Mouse (Mus musculus): ENCODE measurements around the gene Dscam.

Gene Dscam

DNA sequence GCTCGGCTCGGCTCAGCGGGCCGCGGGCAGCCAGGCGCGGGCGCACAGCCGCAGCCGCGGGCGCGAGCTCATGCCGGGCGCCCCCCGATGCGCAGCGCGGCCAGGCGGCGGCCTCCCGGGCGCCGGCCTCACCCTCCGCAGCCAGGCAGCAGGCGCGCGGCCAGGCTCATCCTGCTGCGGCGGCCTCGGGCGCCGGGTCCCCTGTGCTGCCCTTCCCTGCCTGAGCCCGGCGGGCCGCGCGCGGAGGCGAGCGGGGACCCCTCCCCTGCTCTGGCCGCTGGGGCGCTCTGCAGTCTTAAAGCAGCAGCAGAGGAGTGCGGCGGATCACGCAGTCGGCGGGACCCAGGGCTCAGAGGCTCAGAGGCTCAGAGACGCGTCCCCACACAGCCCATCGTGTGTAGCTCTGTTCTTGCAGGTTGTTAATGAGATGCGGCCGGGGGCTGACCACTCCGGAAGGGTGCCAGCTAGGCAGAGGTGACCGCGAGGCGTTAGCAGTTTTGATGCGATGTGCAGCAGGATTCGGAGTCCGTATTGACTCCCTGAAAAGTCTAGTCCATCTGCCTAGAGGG is at the start of gene Dscam:
Gene Dscam, minus strand, starts transcription at position 240 of the 569 bp plus-strand sequence.
- in situ Hi-C loops (cut with MboI, MseI), result no loop called here

DNA sequence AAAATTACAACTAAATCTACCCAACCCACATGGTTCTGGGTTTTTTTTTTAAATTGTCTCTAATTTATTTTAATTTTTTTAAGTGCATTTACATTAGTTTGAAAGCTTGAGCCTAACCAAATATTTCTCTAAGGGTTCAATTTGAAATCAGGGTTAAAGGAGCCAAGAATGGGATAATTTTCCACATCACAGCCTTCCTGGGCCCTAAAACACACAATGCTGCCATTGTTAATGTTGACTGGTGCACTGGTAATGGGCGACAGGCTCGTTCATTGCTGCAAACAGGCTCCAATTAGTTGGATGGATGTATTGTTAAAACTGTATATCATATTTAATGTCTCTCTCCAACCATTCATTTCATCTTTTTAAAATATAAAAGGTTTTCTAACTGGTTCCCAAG is 48.8 kb upstream of the Dscam start:
- in situ Hi-C loops (cut with MboI, MseI), result no loop called here

DNA sequence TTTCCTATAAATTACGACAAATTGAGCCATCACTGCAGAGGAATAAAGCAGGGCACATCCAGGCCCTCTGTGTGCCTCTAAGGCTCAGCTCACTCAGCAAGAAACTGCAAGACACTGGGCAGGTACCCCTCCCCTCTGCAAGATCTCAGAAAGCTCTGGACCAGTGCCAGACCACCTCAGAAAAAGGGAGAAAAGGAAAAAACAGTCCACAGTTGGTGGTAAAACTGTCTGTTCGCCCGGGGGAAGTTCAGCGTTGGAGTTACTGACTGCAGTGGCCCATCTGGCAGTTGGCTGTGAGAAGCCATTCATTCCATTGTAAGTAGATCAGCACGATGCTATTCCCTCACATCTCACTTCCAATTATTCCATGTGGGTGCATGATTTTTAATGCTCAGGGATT is 39.4 kb upstream of the Dscam start:
- in situ Hi-C loops (cut with MboI, MseI), result no loop called here

- in situ Hi-C loops (cut with MboI, MseI), result no loop called here
These were observed 37.7 kb upstream of the Dscam start for GRCm38 (mm10) chr16:97208276-97208675.

GRCm38 (mm10) chr16:97204090-97204489 is 33.5 kb upstream of the Dscam start:
- in situ Hi-C loops (cut with MboI, MseI), result no loop called here

DNA sequence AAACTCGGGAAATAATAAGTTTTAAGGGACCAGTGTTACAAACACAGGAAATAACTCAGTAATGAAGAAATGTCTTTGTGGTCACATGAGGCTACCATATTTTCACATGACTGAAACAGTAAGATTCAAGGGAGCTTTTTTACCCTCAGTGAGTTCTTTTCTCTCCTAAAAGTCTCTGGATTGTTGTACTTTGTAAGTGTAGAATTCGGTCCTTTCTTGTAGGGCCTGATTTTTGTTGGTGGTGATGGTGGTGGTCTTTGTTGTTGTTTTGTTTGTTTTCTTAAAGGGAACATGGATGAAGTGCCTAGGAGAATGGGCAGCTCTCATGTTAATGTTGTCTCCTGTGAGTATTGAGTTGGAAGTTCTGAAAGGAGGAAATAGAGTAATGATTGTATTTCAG is 33.0 kb upstream of the Dscam start:
- in situ Hi-C loops (cut with MboI, MseI), result no loop called here

GRCm38 (mm10) chr16:97194630-97195029 is 24.1 kb upstream of the Dscam start:
- in situ Hi-C loops (cut with MboI, MseI), result no loop called here

- in situ Hi-C loops (cut with MboI, MseI), result no loop called here
These were observed 23.6 kb upstream of the Dscam start for GRCm38 (mm10) chr16:97194179-97194578.

- in situ Hi-C loops (cut with MboI, MseI), result no loop called here
These were observed 21.7 kb upstream of the Dscam start for GRCm38 (mm10) chr16:97192296-97192695.

GRCm38 (mm10) chr16:97190604-97191003 is 20.1 kb upstream of the Dscam start:
- in situ Hi-C loops (cut with MboI, MseI), result no loop called here

GRCm38 (mm10) chr16:97171500-97171899 is 948 bp upstream of the Dscam start:
- in situ Hi-C loops (cut with MboI, MseI), result no loop called here

GRCm38 (mm10) chr16:97169901-97170512 is 545 bp downstream of the Dscam start:
- in situ Hi-C loops (cut with MboI, MseI), result no loop called here

DNA sequence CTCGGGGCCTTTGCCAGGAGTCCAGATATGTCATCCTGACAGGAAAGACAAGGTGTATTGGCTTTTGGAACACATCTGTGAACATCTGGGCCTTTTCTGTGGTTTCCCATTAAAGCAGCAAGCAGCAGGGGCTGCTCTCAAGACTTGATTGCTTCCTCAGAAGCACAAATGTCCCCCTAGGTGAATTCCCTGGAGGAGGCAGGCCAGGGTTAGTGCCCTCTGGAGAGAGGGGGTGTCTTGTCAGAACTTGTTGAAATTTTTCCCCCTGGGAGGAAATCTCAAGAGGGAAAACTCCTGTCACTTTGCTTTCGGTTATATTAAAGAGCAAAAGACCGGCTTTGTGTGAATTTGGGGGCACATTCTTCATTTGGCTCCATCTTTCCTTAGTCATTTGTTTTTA is 1.9 kb downstream of the Dscam start:
- in situ Hi-C loops (cut with MboI, MseI), result no loop called here

DNA sequence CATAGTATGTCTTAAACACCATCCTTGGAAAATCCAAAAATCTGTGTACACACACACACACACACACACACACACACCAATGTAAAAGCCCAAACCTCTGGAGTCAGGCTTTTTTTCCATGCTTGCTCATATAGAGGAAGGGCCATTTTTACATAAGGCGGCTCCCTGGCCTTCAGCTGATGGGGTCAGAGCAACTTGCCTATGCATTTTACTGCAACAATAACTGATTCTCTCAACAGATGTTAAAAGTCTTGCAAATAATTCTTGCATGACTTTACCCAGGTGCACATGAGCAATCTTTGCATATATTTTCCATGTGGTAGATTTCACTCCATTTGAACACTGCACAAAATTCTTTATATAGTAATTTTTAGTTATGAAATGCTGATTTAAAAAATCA is 2.5 kb downstream of the Dscam start:
- in situ Hi-C loops (cut with MboI, MseI), result no loop called here

GRCm38 (mm10) chr16:97166166-97166565 is 4.4 kb downstream of the Dscam start:
- in situ Hi-C loops (cut with MboI, MseI), result no loop called here

- in situ Hi-C loops (cut with MboI, MseI), result no loop called here
These were observed 5.0 kb downstream of the Dscam start for GRCm38 (mm10) chr16:97165444-97166121.

GRCm38 (mm10) chr16:97158279-97158678 is 12.3 kb downstream of the Dscam start:
- in situ Hi-C loops (cut with MboI, MseI), result no loop called here

GRCm38 (mm10) chr16:97144544-97145194 is 25.9 kb downstream of the Dscam start:
- in situ Hi-C loops (cut with MboI, MseI), result no loop called here

- in situ Hi-C loops (cut with MboI, MseI), result no loop called here
These were observed 28.6 kb downstream of the Dscam start for GRCm38 (mm10) chr16:97141943-97142342.

DNA sequence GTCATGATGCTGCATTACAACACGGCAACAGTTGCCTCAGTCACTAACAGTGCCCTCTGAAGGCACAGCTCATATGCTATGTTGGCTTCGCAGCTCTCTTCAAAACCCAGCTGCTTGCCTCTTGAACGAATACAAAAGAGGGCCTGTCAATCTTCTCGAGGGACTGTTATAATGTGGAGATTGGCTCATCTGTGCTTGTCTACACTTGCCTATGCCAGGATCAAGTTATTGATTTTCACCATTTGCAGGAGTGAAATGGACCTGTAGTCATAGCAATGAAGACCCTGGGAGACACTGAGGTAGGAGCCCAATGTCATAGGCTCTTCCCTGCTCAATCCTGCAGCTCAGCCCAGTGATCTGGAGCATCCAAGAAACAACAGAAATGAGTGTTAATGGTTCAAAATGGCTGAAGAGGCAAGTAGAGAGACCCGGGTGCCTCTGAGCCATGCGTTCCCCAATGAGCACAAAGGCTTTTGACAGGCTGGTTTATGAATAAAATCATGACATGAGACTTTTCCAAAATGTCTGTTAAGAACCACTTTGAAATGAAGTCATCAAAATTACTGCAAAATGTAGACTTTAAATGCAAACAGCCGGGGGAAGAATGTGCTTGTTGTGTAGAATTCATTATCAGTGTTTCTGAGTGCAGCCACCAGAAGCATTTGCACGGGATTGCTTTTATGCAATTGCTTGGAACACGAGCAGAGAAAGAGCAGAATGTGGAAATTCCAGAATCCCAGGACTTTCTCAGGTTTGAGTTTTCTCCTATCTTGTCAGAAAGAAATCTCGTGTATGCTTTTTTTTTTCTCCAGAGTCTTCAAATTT is 35.3 kb downstream of the Dscam start:
- in situ Hi-C loops (cut with MboI, MseI), result loop anchor here (10.0 kb wide), 1 partner anchor 750 kb away; no protein-coding TSS in a partner anchor

DNA sequence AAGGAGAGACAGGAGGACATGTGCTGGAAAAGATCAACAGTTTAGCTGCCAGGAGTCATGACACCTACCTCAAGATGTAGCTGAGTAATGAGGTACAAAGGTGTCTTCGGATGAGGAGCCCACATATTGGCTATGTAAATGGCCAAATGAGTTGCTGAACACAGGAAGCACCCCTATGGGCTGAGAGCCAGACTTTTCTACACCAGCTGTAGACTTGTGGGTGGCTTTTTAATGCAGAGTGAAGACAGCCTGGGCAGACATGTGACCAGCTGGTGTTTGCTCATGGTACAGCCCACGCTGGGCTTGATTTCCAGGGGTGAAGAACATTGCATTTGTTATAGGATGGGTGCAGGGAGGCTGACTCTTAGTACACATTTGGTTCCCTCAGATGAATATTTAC is 43.3 kb downstream of the Dscam start:
- in situ Hi-C loops (cut with MboI, MseI), result no loop called here

DNA sequence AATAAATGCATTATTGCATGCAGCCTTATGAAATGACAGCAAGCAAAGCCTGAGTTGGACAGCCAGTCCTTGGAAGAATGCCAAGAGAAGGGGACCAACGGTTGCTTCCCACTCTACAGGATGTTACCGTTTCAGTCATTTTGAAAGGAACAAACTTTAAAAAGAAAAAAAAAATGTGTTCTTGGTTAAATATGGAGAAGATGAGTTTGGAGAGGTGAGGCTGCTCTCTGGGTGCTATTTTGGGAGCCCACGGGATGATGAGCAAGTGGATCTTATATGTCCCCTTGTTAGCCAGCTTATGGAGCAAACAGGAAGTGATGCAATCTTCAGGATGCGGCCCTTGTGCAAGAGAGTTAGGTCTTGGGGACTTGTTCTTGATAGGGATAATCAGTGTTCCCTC is 60.5 kb downstream of the Dscam start:
- in situ Hi-C loops (cut with MboI, MseI), result no loop called here

All from T-helper 1 cell (primary cell).